Mouse (Mus musculus) kidney, embryonic 14.5 days (tissue): Measurements from ENCODE around the gene Cib3. TPM values are rescaled to one million over a fixed set of nuclear protein-coding genes. Genes with fewer than 3 reads are reported as not detected.

ENCODE experiments used
- ATAC-seq: fragments of 200-750 bp; cut with Nextera tagmentation; 2 replicates; pipeline ENCODE4 v1.8.0; 2017; ENCODE audit warnings: moderate number of reproducible peaks, mild to moderate bottlenecking, moderate TSS enrichment, moderate library complexity; ENCODE audit not compliant: low FRiP score, low TSS enrichment
- H3K27ac ChIP-seq: fragments of 300-500 bp; sonication (generic); 2 replicates; pipeline ENCODE4 v1.5.1; 2014; ENCODE audit warnings: low read depth, mild to moderate bottlenecking, low read length, moderate library complexity, mixed read lengths
- H3K27me3 ChIP-seq: fragments of 300-500 bp; sonication (generic); 2 replicates; pipeline ENCODE4 v1.6.1; 2014; ENCODE audit warnings: mild to moderate bottlenecking, low read length; ENCODE audit not compliant: control insufficient read depth, insufficient read depth
- H3K36me3 ChIP-seq: fragments of 300-500 bp; sonication (generic); 2 replicates; pipeline ENCODE4 v1.6.1; 2014; ENCODE audit warnings: low read length, mixed read lengths; ENCODE audit not compliant: control insufficient read depth, insufficient read depth
- H3K4me1 ChIP-seq: fragments of 300-500 bp; sonication (generic); 2 replicates; pipeline ENCODE4 v1.6.1; 2014; ENCODE audit warnings: low read length, mixed read lengths; ENCODE audit not compliant: control insufficient read depth, insufficient read depth
- H3K4me2 ChIP-seq: fragments of 300-500 bp; sonication (generic); replicated peaks from 2 replicates; pipeline ENCODE4 v1.6.1; 2014; ENCODE audit warnings: low read depth, mild to moderate bottlenecking, low read length
- H3K4me3 ChIP-seq: fragments of 300-500 bp; sonication (generic); 2 replicates; pipeline ENCODE4 v1.5.1; 2014; ENCODE audit warnings: mild to moderate bottlenecking, low read length
- H3K9ac ChIP-seq: fragments of 300-500 bp; sonication (generic); 2 replicates; pipeline ENCODE4 v1.6.1; 2014; ENCODE audit warnings: low read depth, mild to moderate bottlenecking, low read length, moderate library complexity
- H3K9me3 ChIP-seq: fragments of 300-500 bp; sonication (generic); 2 replicates; pipeline ENCODE4 v1.6.1; 2016; ENCODE audit warnings: low read length; ENCODE audit not compliant: control insufficient read depth
- WGBS: fragments of 180-500 bp; shearing (Covaris S2); extraction: QIAGEN DNeasy Blood & Tissue Kit; methylation state at CpG from one replicate; pipeline ENCODE4 v1.1.7; 2014; 5-methylcytosine and 5-hydroxymethylcytosine counted together
- polyA plus RNA-seq: library from polyadenylated mRNA; unstranded; fragments of >200 nt; fragmentation: Nextera tagmentation; extraction: Ambion mirVana; gene quantifications from 2 replicates; pipeline ENCODE4 v1.2.1, GENCODE M21; 2014

Gene Cib3
- polyA plus RNA-seq, 1 experiment from 2014 or later: not detected

- H3K4me2 ChIP-seq: no peak overlapping the region
These were observed 3.2 kb upstream of the Cib3 start for GRCm38 (mm10) chr8:72215871-72216270.

GRCm38 (mm10) chr8:72215060-72215459 lies 2.4 kb upstream of the Cib3 start:
- no peaks in the 10 kb centered on the region for H3K36me3 ChIP-seq
- no peak overlapping the region for H3K27ac ChIP-seq
- H3K9me3 ChIP-seq: no peaks in the 10 kb centered on the region
- no peaks in the 10 kb centered on the region for H3K4me1 ChIP-seq
- H3K9ac ChIP-seq: no peak overlapping the region
- H3K27me3 ChIP-seq: peaks cover 5% of the 10 kb centered on the region; the same call in 1 of the 2 replicates
- no peak overlapping the region for H3K4me2 ChIP-seq
- no peak for ATAC-seq
- WGBS: 35% methylated on average over 2 of the region's 2 CpGs
- H3K4me3 ChIP-seq: no peak overlapping the region

More at GRCm38 (mm10) chr8:72215871-72216270, 3.2 kb upstream of the Cib3 start:
- Histone ChIP-seq H3K27ac (no peak overlapping the region), H3K4me1 (peaks cover 7% of the 10 kb centered on the region; the same call in 1 of the 2 replicates), H3K4me3 (no peak overlapping the region), H3K9me3 (no peaks in the 10 kb centered on the region), H3K27me3 (peaks cover 5% of the 10 kb centered on the region; the same call in 1 of the 2 replicates), H3K9ac (no peak overlapping the region), H3K36me3 (no peaks in the 10 kb centered on the region)
- 69% methylated on average over 1 of the region's 1 CpGs for WGBS
- no peak for ATAC-seq

GRCm38 (mm10) chr8:72213536-72213935 lies 899 bp upstream of the Cib3 start, which contains the start of gene Gm11034:
Gene Gm11034, minus strand, starts transcription at chr8:72213636.
- H3K27ac ChIP-seq: no peak within 1 kb of the TSS
- no peak within 1 kb of the TSS for H3K4me3 ChIP-seq
- peaks cover 5% of the 10 kb centered on the region; the same call in 1 of the 2 replicates for H3K27me3 ChIP-seq
- ATAC-seq: no peak
- no peak within 1 kb of the TSS for H3K4me2 ChIP-seq
- no peaks in the 10 kb centered on the region for H3K4me1 ChIP-seq
- 69% methylated on average over 4 of the region's 4 CpGs for WGBS
- H3K9ac ChIP-seq: no peak within 1 kb of the TSS
- H3K9me3 ChIP-seq: no peaks in the 10 kb centered on the region
- H3K36me3 ChIP-seq: no peaks in the 10 kb centered on the region

DNA sequence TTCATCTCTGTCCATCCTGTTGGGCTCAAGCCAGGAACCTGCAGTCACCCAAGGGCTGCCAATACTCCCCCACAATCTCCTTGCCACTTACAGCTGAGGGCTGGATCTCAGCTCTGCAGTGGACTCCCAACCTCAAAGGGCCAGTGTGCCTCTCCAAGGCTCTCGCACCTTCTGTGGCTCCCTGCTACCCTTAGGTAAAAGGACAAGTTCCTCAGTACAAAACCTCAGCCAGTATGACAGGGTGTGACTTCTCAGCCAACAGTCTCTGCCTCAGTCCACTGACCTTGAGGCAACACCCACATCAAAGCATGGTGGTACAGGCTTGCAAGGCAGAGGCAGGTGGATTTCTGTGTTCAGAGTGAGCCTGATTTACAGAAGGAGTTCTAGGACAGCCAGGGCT lies 791 bp downstream of the Cib3 start:
- H3K9me3 ChIP-seq: no peaks in the 10 kb centered on the region
- no peak overlapping the region for H3K4me3 ChIP-seq

GRCm38 (mm10) chr8:72210710-72211109 lies 1.9 kb downstream of the Cib3 start:
- no peak for ATAC-seq
- Histone ChIP-seq H3K9me3 (no peaks in the 10 kb centered on the region), H3K36me3 (no peaks in the 10 kb centered on the region), H3K4me3 (no peak overlapping the region), H3K4me1 (no peaks in the 10 kb centered on the region), H3K27me3 (peaks cover 5% of the 10 kb centered on the region; the same call in 1 of the 2 replicates), H3K27ac (no peak overlapping the region), H3K4me2 (no peak overlapping the region), H3K9ac (no peak overlapping the region)
- 64% methylated on average over 2 of the region's 2 CpGs for WGBS

More for the DNA sequence above, 791 bp downstream of the Cib3 start:
- Histone ChIP-seq H3K4me2 (no peak overlapping the region), H3K27me3 (peaks cover 5% of the 10 kb centered on the region; the same call in 1 of the 2 replicates), H3K4me1 (no peaks in the 10 kb centered on the region), H3K27ac (no peak overlapping the region), H3K9ac (no peak overlapping the region), H3K36me3 (no peaks in the 10 kb centered on the region)
- 88% methylated on average over 1 of the region's 1 CpGs for whole genome bisulfite sequencing
- ATAC-seq: no peak

GRCm38 (mm10) chr8:72210222-72210621 lies 2.4 kb downstream of the Cib3 start:
- Histone ChIP-seq H3K4me2 (no peak overlapping the region), H3K4me3 (no peak overlapping the region), H3K36me3 (no peaks in the 10 kb centered on the region), H3K9ac (no peak overlapping the region), H3K27me3 (peaks cover 5% of the 10 kb centered on the region; the same call in 1 of the 2 replicates), H3K4me1 (no peaks in the 10 kb centered on the region), H3K27ac (no peak overlapping the region), H3K9me3 (no peaks in the 10 kb centered on the region)
- ATAC-seq: no peak
- 64% methylated on average over 4 of the region's 4 CpGs for WGBS

DNA sequence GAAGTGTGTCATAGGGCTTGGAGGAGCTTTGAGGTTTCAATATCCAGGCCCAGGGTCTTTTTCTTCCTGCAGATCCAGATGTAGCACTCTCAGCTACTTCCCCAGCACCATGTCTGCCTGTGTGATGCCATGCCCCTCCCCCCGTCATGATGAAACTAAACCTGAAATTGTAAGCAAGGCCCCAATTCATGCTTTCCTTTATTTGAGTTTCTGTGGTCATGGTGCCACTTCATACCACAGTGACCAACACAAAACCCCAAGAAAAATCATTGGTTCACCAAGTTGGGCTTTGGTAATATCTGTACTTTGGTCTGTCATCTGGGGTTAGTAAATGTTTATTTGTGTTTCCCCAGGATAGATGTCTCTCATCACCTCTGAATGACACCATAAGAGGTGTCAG lies 4.1 kb downstream of the Cib3 start:
- no peaks in the 10 kb centered on the region for H3K4me1 ChIP-seq
- H3K4me2 ChIP-seq: no peak overlapping the region
- no peaks in the 10 kb centered on the region for H3K36me3 ChIP-seq
- no peak overlapping the region for H3K27ac ChIP-seq
- H3K9me3 ChIP-seq: no peaks in the 10 kb centered on the region
- H3K27me3 ChIP-seq: no peaks in the 10 kb centered on the region; the same call in 1 of the 2 replicates
- WGBS: 76% methylated on average over 1 of the region's 1 CpGs
- H3K4me3 ChIP-seq: no peak overlapping the region
- ATAC-seq: no peak
- H3K9ac ChIP-seq: no peak overlapping the region

DNA sequence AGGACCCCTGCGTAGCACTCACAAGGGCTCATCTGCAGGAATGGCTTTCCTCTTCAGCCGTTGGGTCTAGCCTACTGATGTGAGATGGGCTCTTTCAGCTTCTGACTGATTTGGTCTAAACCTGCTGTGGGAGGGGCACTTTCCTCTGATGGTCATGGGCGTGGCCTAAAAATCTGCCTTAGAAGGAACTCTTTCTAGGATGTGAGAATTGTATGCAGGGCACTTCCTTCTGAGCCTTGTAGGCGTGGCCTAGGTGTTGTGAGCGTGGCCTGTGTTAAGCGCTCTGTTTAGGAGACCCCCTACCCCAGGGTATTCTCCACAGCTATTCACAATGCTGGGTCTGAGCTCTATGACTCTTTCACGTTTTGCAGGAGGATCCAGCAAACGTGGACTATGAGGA lies 14.6 kb downstream of the Cib3 start:
- WGBS: 67% methylated on average over 8 of the region's 8 CpGs
- H3K36me3 ChIP-seq: no peaks in the 10 kb centered on the region
- no peaks in the 10 kb centered on the region for H3K27me3 ChIP-seq
- peaks cover 11% of the 10 kb centered on the region for H3K9me3 ChIP-seq
- ATAC-seq: no peak
- H3K4me1 ChIP-seq: no peaks in the 10 kb centered on the region
- no peak overlapping the region for H3K4me3 ChIP-seq
- no peak overlapping the region for H3K4me2 ChIP-seq
- no peak overlapping the region for H3K27ac ChIP-seq
- H3K9ac ChIP-seq: no peak overlapping the region

DNA sequence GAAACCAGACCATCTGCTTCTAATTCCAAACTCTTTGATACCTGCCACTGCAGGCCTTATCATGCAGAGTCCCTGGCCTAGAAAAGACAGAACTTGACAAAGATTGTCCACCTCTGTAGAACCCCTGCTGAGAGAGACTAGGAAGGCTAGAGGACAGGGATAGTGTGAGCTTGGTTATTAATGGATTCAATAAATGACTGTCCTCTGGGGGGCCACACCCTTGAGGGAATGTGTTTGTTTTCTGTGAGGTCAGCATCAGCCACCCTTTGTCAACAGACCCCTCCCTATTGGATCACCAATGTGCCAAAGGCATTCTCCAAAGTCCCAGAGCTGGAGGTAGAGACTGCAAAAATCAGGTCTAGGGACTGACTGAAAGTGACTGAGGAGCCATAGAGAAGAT lies 20.6 kb downstream of the Cib3 start:
- H3K9me3 ChIP-seq: no peaks in the 10 kb centered on the region
- no peaks in the 10 kb centered on the region for H3K36me3 ChIP-seq
- no peaks in the 10 kb centered on the region for H3K4me1 ChIP-seq
- H3K4me3 ChIP-seq: no peak overlapping the region
- no peak overlapping the region for H3K27ac ChIP-seq
- H3K4me2 ChIP-seq: no peak overlapping the region
- no peak for ATAC-seq
- H3K27me3 ChIP-seq: no peaks in the 10 kb centered on the region
- H3K9ac ChIP-seq: no peak overlapping the region
